Mouse (Mus musculus) lung, adult 2 months (tissue): ENCODE measurements at regions not wholly inside any gene's neighbourhood (a gene's known extent, or its start where the extent isn't known, plus 50 kb on each side); places are given as distances from the start of the nearest gene placed in this dataset.

Experiments used
- DNase-seq: peaks from one replicate; pipeline ENCODE4 v3.0.0; 2022
- H3K4me1 ChIP-seq: fragments of 200-500 bp; 2 replicates; pipeline ENCODE4 v1.6.1; 2011; ENCODE audit warnings: low read length; ENCODE audit not compliant: control insufficient read depth, insufficient read depth
- H3K4me3 ChIP-seq: fragments of 200-500 bp; replicated peaks from 2 replicates; pipeline ENCODE3; 2011; ENCODE audit warnings: low read depth, mild to moderate bottlenecking, control low read depth, low read length; ENCODE audit errors: extremely low read depth
- CTCF ChIP-seq: fragments of 200-500 bp; IDR thresholded peaks from 2 replicates; pipeline ENCODE4 v1.5.1; 2011; ENCODE audit warnings: mild to moderate bottlenecking, low read length, control low read depth; ENCODE audit not compliant: insufficient read depth
- POLR2A ChIP-seq: fragments of 200-500 bp; IDR thresholded peaks from 2 replicates; pipeline ENCODE4 v1.6.1; 2011; ENCODE audit warnings: low read depth, mild to moderate bottlenecking, control low read depth, low read length, borderline replicate concordance; ENCODE audit errors: extremely low read depth
- WGBS: fragments of 180-500 bp; shearing (Covaris S2); methylation state at CpG from one replicate; pipeline ENCODE4 v1.1.7; 2018; 5-methylcytosine and 5-hydroxymethylcytosine counted together

- no peak for TF ChIP-seq POLR2A
- no peak for TF ChIP-seq CTCF
- Histone ChIP-seq H3K4me1 (peaks cover 4% of the 10 kb centered on the region), H3K4me3 (no peak overlapping the region)
- no peak for DNase-seq
- WGBS = 82% methylated on average over 13 of the region's 13 CpGs
Measured at GRCm38 (mm10) chr14:25228321-25229047, 230.5 kb upstream of the Zmiz1 start.

GRCm38 (mm10) chr14:25229569-25229968 is 229.4 kb upstream of the Zmiz1 start:
- Histone ChIP-seq H3K4me3 (no peak overlapping the region), H3K4me1 (peaks cover 4% of the 10 kb centered on the region)
- DNase-seq = no peak
- TF ChIP-seq CTCF (no peak), POLR2A (no peak)
- WGBS = 46% methylated on average over 6 of the region's 6 CpGs

GRCm38 (mm10) chr14:25231881-25232280 is 227.1 kb upstream of the Zmiz1 start:
- WGBS = 85% methylated on average over 1 of the region's 1 CpGs
- DNase-seq = no peak
- Histone ChIP-seq H3K4me3 (no peak overlapping the region), H3K4me1 (peaks cover 4% of the 10 kb centered on the region; the same call in 1 of the 2 replicates)
- TF ChIP-seq CTCF (no peak), POLR2A (no peak)

GRCm38 (mm10) chr14:25236421-25236973 is 222.5 kb upstream of the Zmiz1 start:
- no peak for DNase-seq

GRCm38 (mm10) chr14:25239335-25239960 is 219.5 kb upstream of the Zmiz1 start:
- no peak for DNase-seq
- TF ChIP-seq POLR2A (no peak), CTCF (no peak)
- whole genome bisulfite sequencing = 47% methylated on average over 3 of the region's 3 CpGs

More at GRCm38 (mm10) chr14:25236421-25236973, 222.5 kb upstream of the Zmiz1 start:
- H3K4me3 ChIP-seq = no peak overlapping the region
- H3K4me1 ChIP-seq = no peaks in the 10 kb centered on the region
- TF ChIP-seq CTCF (no peak), POLR2A (no peak)
- WGBS = 66% methylated on average over 13 of the region's 13 CpGs

GRCm38 (mm10) chr14:25242753-25243152 is 216.2 kb upstream of the Zmiz1 start:
- H3K4me3 ChIP-seq = no peak overlapping the region
- DNase-seq = no peak
- H3K4me1 ChIP-seq = 0 out of 2 replicates have a peak, but pooled peaks cover 3% of the 10 kb centered on the region
- TF ChIP-seq CTCF = no peak
- TF ChIP-seq POLR2A = no peak
- 44% methylated on average over 5 of the region's 5 CpGs for WGBS

More at GRCm38 (mm10) chr14:25239335-25239960, 219.5 kb upstream of the Zmiz1 start:
- Histone ChIP-seq H3K4me1 (0 out of 2 replicates have a peak, but pooled peaks cover 3% of the 10 kb centered on the region), H3K4me3 (no peak overlapping the region)

GRCm38 (mm10) chr14:25243289-25243688 is 215.7 kb upstream of the Zmiz1 start:
- TF ChIP-seq POLR2A (no peak), CTCF (no peak)
- H3K4me3 ChIP-seq = no peak overlapping the region
- WGBS = 12% methylated on average over 4 of the region's 4 CpGs
- H3K4me1 ChIP-seq = 0 out of 2 replicates have a peak, but pooled peaks cover 3% of the 10 kb centered on the region
- no peak for DNase-seq

GRCm38 (mm10) chr14:25243698-25244097 is 215.3 kb upstream of the Zmiz1 start:
- Histone ChIP-seq H3K4me3 (no peak overlapping the region), H3K4me1 (0 out of 2 replicates have a peak, but pooled peaks cover 3% of the 10 kb centered on the region)
- TF ChIP-seq POLR2A (no peak), CTCF (no peak)
- 71% methylated on average over 5 of the region's 5 CpGs for WGBS
- DNase-seq = no peak

GRCm38 (mm10) chr14:25244841-25245240 is 214.1 kb upstream of the Zmiz1 start:
- Histone ChIP-seq H3K4me3 (no peak overlapping the region), H3K4me1 (0 out of 2 replicates have a peak, but pooled peaks cover 3% of the 10 kb centered on the region)
- TF ChIP-seq POLR2A (no peak), CTCF (no peak)
- 92% methylated on average over 6 of the region's 6 CpGs for WGBS
- DNase-seq = no peak

GRCm38 (mm10) chr14:25245691-25246090 is 213.3 kb upstream of the Zmiz1 start:
- 67% methylated on average over 4 of the region's 4 CpGs for WGBS
- 0 out of 2 replicates have a peak, but pooled peaks cover 3% of the 10 kb centered on the region for H3K4me1 ChIP-seq
- TF ChIP-seq CTCF = no peak
- no peak for TF ChIP-seq POLR2A
- no peak overlapping the region for H3K4me3 ChIP-seq
- no peak for DNase-seq
